In the genomic region with DNA sequence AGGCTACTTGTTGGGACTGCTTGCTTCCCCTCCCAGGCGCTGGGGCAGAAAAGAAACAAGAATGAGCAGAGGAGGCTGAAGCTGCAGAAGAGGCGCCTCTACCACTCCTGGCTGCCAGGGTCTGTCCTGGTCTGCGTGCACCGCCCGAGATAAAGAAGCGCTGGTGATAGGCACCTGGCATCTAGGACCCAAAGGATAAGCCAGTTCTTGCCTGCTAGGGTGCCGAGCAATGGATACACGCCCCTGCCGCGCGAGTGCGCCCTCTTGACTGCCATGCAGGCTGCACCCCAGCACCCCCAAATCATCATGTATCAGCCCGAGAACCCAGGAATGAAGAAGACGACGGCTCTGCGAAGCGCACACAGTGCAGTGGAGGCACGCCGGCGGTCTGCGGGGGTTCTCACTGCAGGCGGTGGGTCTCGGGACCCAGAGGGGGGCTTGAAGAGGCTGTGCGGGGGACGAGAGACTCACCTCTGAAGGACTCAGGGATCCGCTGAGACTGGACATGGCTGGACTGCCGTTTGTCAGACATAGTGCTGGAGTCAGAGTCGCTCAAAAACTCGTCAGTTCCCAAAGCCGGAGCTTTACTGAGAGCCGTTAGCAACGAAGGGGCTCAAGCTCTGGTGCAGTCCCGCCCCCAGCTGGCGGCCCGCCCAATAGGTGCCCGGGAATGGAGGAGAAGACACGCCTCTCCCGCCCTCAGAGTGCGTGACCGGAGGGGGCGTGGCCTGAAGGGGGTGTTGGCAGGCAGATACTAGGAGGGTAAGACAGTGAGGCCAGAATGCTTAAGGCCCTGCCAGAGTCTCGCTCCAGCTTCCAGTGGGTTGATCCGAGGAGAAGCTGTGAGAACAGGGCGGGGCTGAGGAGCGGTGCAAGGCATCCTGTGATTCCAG, we compare ENCODE assay signal across 8 mouse cellular contexts. TPM values are rescaled to one million over a fixed set of nuclear protein-coding genes. Genes with fewer than 3 reads are reported as not detected.
A peak's percentile ranks its signal among the peaks of the same experiment; 100 is the strongest.
DNase-seq lines count a peak whose midpoint lies in the region; ATAC-seq lines count a peak whose summit lies in the region.

A gene (minus strand): TSS at position 589 of the 893 bp plus-strand sequence.

- peak within 1 kb of the TSS; percentile 74 for H3K9ac ChIP-seq in hindbrain, embryonic 11.5 days (ENCODE audit: low read depth, low read length)

- H3K4me2 ChIP-seq in hindbrain, embryonic 11.5 days (replicated peaks; ENCODE audit: low read depth, low read length), result peak within 1 kb of the TSS; percentile 93

- H3K4me3 ChIP-seq in hindbrain, embryonic 11.5 days (ENCODE audit: low read depth, low read length), result peak within 1 kb of the TSS; percentile 80

- no peaks in the 10 kb centered on the region for H3K4me1 ChIP-seq in hindbrain, embryonic 11.5 days (replicated peaks; ENCODE audit: control insufficient read depth, insufficient read depth, low read length)

- H3K27me3 ChIP-seq in hindbrain, embryonic 11.5 days (ENCODE audit: control insufficient read depth, insufficient read depth, low read length), result no peaks in the 10 kb centered on the region

- H3K27ac ChIP-seq in hindbrain, embryonic 11.5 days (ENCODE audit: low read depth, low read length), result peak within 1 kb of the TSS; percentile 75

- H3K9me3 ChIP-seq in hindbrain, embryonic 11.5 days (ENCODE audit: control insufficient read depth, low read length), result no peaks in the 10 kb centered on the region

- DNase-seq in Muller cell, postnatal 12 days (ENCODE audit: inconsistent ontology term), result peak; percentile 100
- peak; percentile 99 for DNase-seq in cerebellum, adult 9-11 months
- DNase-seq in frontal cortex, adult 2 months (ENCODE audit: extremely low spot score in 1 of 2, low spot score in 1 of 2), result peak; percentile 91 to 97
- peak; percentile 99 for DNase-seq in hindbrain, embryonic 11.5 days (ENCODE audit: low spot score)
- peak; percentile 97 to 99 for DNase-seq in layer of hippocampus, postnatal 10 days (ENCODE audit: low spot score in 2 of 2)
- DNase-seq in lung, postnatal 10 days, result peak; percentile 100
- peak; percentile 100 for DNase-seq in ovary, postnatal 36 days (ENCODE audit: low spot score)
- peak; percentile 100 for DNase-seq in thymus, postnatal 25 days

- under 1% methylated on average over 45 of the region's 45 CpGs for WGBS in hindbrain, embryonic 11.5 days

- H3K36me3 ChIP-seq in hindbrain, embryonic 11.5 days (ENCODE audit: control insufficient read depth, insufficient read depth, low read length), result no peaks in the 10 kb centered on the region

- peak; percentile 100 for ATAC-seq in hindbrain, embryonic 11.5 days (ENCODE audit: low FRiP score)

RNA-seq across cellular contexts. Expression of the gene that starts here (rescaled TPM):
- polyA plus RNA-seq in frontal cortex, adult 2 months (2012; rRNA removed), result 16.9 and 20.3 TPM in 2 replicates
- polyA plus RNA-seq in hindbrain, embryonic 11.5 days (2014; fragmentation: Nextera tagmentation; extraction: Ambion mirVana), result 12.6 and 14.5 TPM in 2 replicates
- total RNA-seq in layer of hippocampus, postnatal 10 days (2021), result 1 to 10 TPM; 9.1 to 9.8 TPM

Comparison
In these comparisons a context has a peak if more than half of its experiments do, and no peak if none do; other contexts are left out.
1. Peak in every context shown above with its lines: DNase-seq, ATAC-seq, H3K4me3 ChIP-seq and H3K27ac ChIP-seq.